Mouse (Mus musculus) forebrain, embryonic 11.5 days (tissue): Measurements from ENCODE around the gene D17Wsu92e. TPM values are rescaled to one million over a fixed set of nuclear protein-coding genes. Genes with fewer than 3 reads are reported as not detected.

Source experiments
- ATAC-seq: fragments of 200-750 bp; cut with Nextera tagmentation; replicated peaks from 2 replicates; pipeline ENCODE4 v1.8.0; 2017; ENCODE audit warnings: moderate TSS enrichment; ENCODE audit not compliant: low FRiP score
- DNase-seq: peaks from one replicate; pipeline ENCODE4 v3.0.0-alpha.2; 2017; ENCODE audit warnings: low spot score
- H3K27ac ChIP-seq: fragments of 300-500 bp; sonication (generic); 2 replicates; pipeline ENCODE4 v1.5.1; 2014; ENCODE audit warnings: low read depth, low read length
- H3K27me3 ChIP-seq: fragments of 300-500 bp; sonication (generic); 2 replicates; pipeline ENCODE4 v1.6.1; 2014; ENCODE audit warnings: mild to moderate bottlenecking, low read length, mixed read lengths; ENCODE audit not compliant: control insufficient read depth, insufficient read depth
- H3K36me3 ChIP-seq: fragments of 300-500 bp; sonication (generic); 2 replicates; pipeline ENCODE4 v1.6.1; 2014; ENCODE audit warnings: mild to moderate bottlenecking, low read length, moderate library complexity, mixed read lengths; ENCODE audit not compliant: control insufficient read depth, insufficient read depth
- H3K4me1 ChIP-seq: fragments of 300-500 bp; sonication (generic); replicated peaks from 2 replicates; pipeline ENCODE4 v1.6.1; 2014; ENCODE audit warnings: low read length, mixed read lengths; ENCODE audit not compliant: control insufficient read depth, insufficient read depth
- H3K4me2 ChIP-seq: fragments of 300-500 bp; sonication (generic); 2 replicates; pipeline ENCODE4 v1.6.1; 2014; ENCODE audit warnings: low read depth, mild to moderate bottlenecking, low read length, moderate library complexity, mixed read lengths; ENCODE audit not compliant: severe bottlenecking
- H3K4me3 ChIP-seq: fragments of 300-500 bp; sonication (generic); 2 replicates; pipeline ENCODE4 v1.5.1; 2014; ENCODE audit warnings: low read depth, low read length
- H3K9ac ChIP-seq: fragments of 300-500 bp; sonication (generic); 2 replicates; pipeline ENCODE4 v1.6.1; 2014; ENCODE audit warnings: low read length
- H3K9me3 ChIP-seq: fragments of 300-500 bp; sonication (generic); 2 replicates; pipeline ENCODE4 v1.6.1; 2016; ENCODE audit warnings: low read length, mixed read lengths; ENCODE audit not compliant: control insufficient read depth
- WGBS: fragments of 180-500 bp; shearing (Covaris S2); extraction: QIAGEN DNeasy Blood & Tissue Kit; methylation state at CpG from one replicate; pipeline ENCODE4 v1.1.7; 2014; 5-methylcytosine and 5-hydroxymethylcytosine counted together
- polyA plus RNA-seq: library from polyadenylated mRNA; unstranded; fragments of >200 nt; fragmentation: Nextera tagmentation; extraction: Ambion mirVana; gene quantifications from 2 replicates; pipeline ENCODE4 v1.2.1, GENCODE M21; 2014

Gene D17Wsu92e
- polyA plus RNA-seq, result 12.7 and 14.1 TPM in 2 replicates

- peaks cover 6% of the 10 kb centered on the region; the same call in 1 of the 2 replicates for H3K4me1 ChIP-seq
- 3% methylated on average over 40 of the region's 56 CpGs for WGBS
Measured at GRCm38 (mm10) chr17:27820568-27821406, at the start of gene D17Wsu92e. TSS of gene D17Wsu92e (minus strand) at chr17:27820648.

GRCm38 (mm10) chr17:27866737-27867136, 46.3 kb upstream of the D17Wsu92e start:
- Histone ChIP-seq H3K4me2 (no peak overlapping the region), H3K27ac (no peak overlapping the region), H3K4me3 (no peak overlapping the region), H3K9me3 (no peaks in the 10 kb centered on the region), H3K36me3 (no peaks in the 10 kb centered on the region; the same call in 1 of the 2 replicates), H3K4me1 (no peaks in the 10 kb centered on the region), H3K9ac (no peak overlapping the region), H3K27me3 (no peaks in the 10 kb centered on the region)
- no peak for ATAC-seq
- 93% methylated on average over 4 of the region's 4 CpGs for WGBS
- DNase-seq, result no peak

More at GRCm38 (mm10) chr17:27820568-27821406, at the start of gene D17Wsu92e:
- no peaks in the 10 kb centered on the region for H3K27me3 ChIP-seq
- peak within 1 kb of the TSS; percentile 82 for H3K4me2 ChIP-seq
- peak within 1 kb of the TSS; percentile 94 for H3K4me3 ChIP-seq
- ATAC-seq, result peak; percentile 97
- peak within 1 kb of the TSS; percentile 46 for H3K27ac ChIP-seq
- H3K9me3 ChIP-seq, result no peaks in the 10 kb centered on the region
- peak within 1 kb of the TSS; percentile 92 for H3K9ac ChIP-seq
- no peaks in the 10 kb centered on the region for H3K36me3 ChIP-seq
- peak; percentile 99 for DNase-seq

DNA sequence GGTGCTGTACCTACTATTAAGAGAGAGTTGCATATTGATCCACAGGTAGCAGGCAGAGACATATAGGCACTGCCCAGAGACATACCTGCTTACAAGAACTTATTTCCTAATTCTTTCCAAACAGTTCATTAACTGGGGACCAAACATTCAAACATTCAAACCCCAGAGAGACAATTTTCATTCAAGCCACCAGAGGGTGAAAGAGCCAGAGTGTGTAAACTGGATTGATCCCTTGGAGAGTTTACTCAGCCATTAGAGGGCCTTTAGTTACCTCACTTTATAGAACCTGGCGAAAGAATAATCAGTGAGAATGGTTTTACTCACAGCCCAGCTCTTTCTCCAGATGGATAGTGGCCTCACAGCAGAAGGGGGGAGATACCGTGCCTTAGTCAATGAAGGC, 45.0 kb upstream of the D17Wsu92e start:
- no peak for DNase-seq
- ATAC-seq, result no peak
- Histone ChIP-seq H3K9ac (no peak overlapping the region), H3K36me3 (no peaks in the 10 kb centered on the region; the same call in 1 of the 2 replicates), H3K9me3 (no peaks in the 10 kb centered on the region), H3K27me3 (no peaks in the 10 kb centered on the region), H3K4me3 (no peak overlapping the region), H3K4me1 (no peaks in the 10 kb centered on the region), H3K27ac (no peak overlapping the region), H3K4me2 (no peak overlapping the region)
- 89% methylated on average over 2 of the region's 2 CpGs for WGBS

- Histone ChIP-seq H3K4me1 (no peaks in the 10 kb centered on the region; the same call in 1 of the 2 replicates), H3K27ac (no peak overlapping the region), H3K4me3 (no peak overlapping the region), H3K9ac (no peak overlapping the region), H3K4me2 (no peak overlapping the region), H3K27me3 (no peaks in the 10 kb centered on the region), H3K36me3 (no peaks in the 10 kb centered on the region; the same call in 1 of the 2 replicates), H3K9me3 (no peaks in the 10 kb centered on the region)
- no peak for ATAC-seq
- DNase-seq, result no peak
- WGBS, result 53% methylated on average over 2 of the region's 2 CpGs
Measured at GRCm38 (mm10) chr17:27859131-27859530, 38.7 kb upstream of the D17Wsu92e start.

DNA sequence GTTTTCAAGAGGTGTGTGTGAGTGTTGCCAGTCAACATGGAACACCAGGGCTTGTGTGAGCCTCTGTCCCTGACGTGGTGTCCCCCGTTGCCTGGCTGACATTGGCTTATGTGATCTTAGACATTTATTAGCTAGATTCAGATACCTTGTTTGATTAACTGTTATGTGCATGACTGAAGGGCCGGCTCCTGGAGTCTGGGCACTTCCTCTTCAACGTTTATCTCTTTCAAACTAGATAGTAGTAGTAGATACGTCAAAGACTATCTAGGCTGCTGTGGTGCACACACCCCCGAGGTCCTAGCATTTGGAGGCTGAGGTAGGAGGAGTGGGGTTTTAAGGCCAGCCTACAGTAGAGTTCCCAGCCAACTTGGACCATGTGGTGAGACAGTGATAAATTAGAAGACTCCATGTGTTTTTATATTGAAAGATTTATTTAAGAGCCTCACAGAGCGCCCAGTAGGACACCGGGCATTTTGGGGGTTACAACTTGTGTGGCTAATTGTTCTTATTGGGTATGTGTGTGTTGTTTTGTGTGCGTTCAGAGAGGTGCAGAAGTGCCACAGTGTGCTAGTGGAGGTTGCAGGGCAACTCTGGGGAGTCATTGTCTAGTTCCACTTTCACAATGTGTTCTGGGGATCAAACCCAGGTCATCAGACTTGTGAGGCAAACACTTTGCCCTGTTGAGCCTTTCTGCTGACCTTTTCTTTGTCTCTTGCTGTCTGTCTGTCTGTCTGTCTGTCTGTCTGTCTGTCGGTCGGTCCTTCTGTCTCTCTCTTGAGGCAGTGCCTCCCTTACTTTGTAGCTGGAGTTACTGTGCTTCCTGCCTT, 37.4 kb upstream of the D17Wsu92e start:
- ATAC-seq, result no peak
- Histone ChIP-seq H3K4me2 (peak overlapping the region; percentile 88), H3K4me3 (peak overlapping the region; percentile 69), H3K4me1 (no peaks in the 10 kb centered on the region; the same call in 1 of the 2 replicates), H3K27ac (no peak overlapping the region), H3K27me3 (no peaks in the 10 kb centered on the region), H3K9ac (peak overlapping the region; percentile 86), H3K36me3 (no peaks in the 10 kb centered on the region; the same call in 1 of the 2 replicates), H3K9me3 (no peaks in the 10 kb centered on the region)
- no peak for DNase-seq
- WGBS, result 62% methylated on average over 11 of the region's 11 CpGs

GRCm38 (mm10) chr17:27856798-27857648, 36.6 kb upstream of the D17Wsu92e start:
- H3K4me1 ChIP-seq, result no peaks in the 10 kb centered on the region; the same call in 1 of the 2 replicates
- H3K27ac ChIP-seq, result peak overlapping the region; percentile 37; the same call in 1 of the 2 replicates
- peak; percentile 78 for DNase-seq
- 4% methylated on average over 42 of the region's 52 CpGs for WGBS
- H3K4me3 ChIP-seq, result peak overlapping the region; percentile 69
- H3K9me3 ChIP-seq, result no peaks in the 10 kb centered on the region
- peaks cover 3% of the 10 kb centered on the region; the same call in 1 of the 2 replicates for H3K36me3 ChIP-seq
- peak overlapping the region; percentile 86 for H3K9ac ChIP-seq
- ATAC-seq, result peak; percentile 65
- H3K4me2 ChIP-seq, result peak overlapping the region; percentile 88
- no peaks in the 10 kb centered on the region for H3K27me3 ChIP-seq

- peaks cover 3% of the 10 kb centered on the region; the same call in 1 of the 2 replicates for H3K36me3 ChIP-seq
- H3K27ac ChIP-seq, result peak within 1 kb of the TSS; percentile 37; the same call in 1 of the 2 replicates
- no peaks in the 10 kb centered on the region for H3K9me3 ChIP-seq
- H3K4me1 ChIP-seq, result no peaks in the 10 kb centered on the region; the same call in 1 of the 2 replicates
- H3K4me3 ChIP-seq, result peak within 1 kb of the TSS; percentile 69
- ATAC-seq (peak; percentile 83), DNase-seq (peak; percentile 94)
- WGBS, result under 1% methylated on average over 53 of the region's 54 CpGs
- peak within 1 kb of the TSS; percentile 86 for H3K9ac ChIP-seq
- H3K4me2 ChIP-seq, result peak within 1 kb of the TSS; percentile 88
- H3K27me3 ChIP-seq, result no peaks in the 10 kb centered on the region
Measured at GRCm38 (mm10) chr17:27856265-27856797, 35.9 kb upstream of the D17Wsu92e start, which contains the start of gene Uhrf1bp1. TSS of gene Uhrf1bp1 (plus strand) at chr17:27856441.
